Comparison of ENCODE assay signal across 8 mouse cellular contexts in the genomic region with DNA sequence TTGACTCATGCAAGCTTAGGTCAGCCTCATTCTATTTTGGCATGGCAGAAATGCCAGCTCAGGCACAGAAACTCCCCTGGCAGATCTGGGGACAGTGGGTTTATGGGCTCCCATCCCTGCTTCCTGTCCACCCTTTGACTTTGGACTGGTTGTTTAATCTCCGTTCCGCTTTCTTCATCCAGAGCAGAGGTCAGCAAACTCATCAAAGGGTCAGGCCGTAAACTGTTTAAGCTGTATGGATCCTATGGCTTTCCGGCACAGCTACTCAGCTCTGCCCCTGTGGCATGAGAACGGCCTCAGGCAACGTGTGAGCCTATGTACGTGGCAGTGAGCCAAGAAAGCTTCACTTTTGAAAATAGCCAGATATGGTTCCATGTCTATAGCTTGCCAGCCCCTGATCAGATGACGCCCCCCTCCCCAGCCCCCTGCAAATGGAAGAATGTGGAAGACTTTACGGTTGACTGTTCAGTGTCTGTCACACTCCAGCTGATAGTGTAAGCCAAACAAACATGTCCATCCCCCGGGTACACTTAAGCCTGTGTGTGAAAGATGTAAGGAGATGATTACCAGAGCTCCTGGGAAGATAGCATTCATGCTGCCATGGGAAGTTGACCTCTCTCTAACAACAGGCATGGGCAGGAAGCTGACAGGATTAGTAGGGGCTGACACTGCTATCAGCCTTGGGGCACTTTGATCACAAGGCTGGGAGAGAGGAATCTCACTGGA. TPM values are rescaled to one million over a fixed set of nuclear protein-coding genes. Genes with fewer than 3 reads are reported as not detected.
DNase-seq lines count a peak whose midpoint lies in the region; ATAC-seq and TF ChIP-seq lines count a peak whose summit lies in the region.

No protein-coding gene starts in this region.

- peak; percentile 80 for ATAC-seq in heart, postnatal 0 days (ENCODE audit: insufficient read depth, low read depth)
- ATAC-seq in limb, embryonic 15.5 days (ENCODE audit: insufficient number of reproducible peaks, low FRiP score, low TSS enrichment, low read depth) = peak; percentile 66
- peak; percentile 87 for ATAC-seq in neural tube, embryonic 14.5 days (ENCODE audit: low read depth)

- H3K9ac ChIP-seq in heart, postnatal 0 days (replicated peaks; ENCODE audit: low read depth, low read length) = no peak overlapping the region; the same call in 1 of the 2 replicates
- H3K9ac ChIP-seq in limb, embryonic 15.5 days = no peak overlapping the region
- H3K9ac ChIP-seq in neural tube, embryonic 14.5 days (replicated peaks; ENCODE audit: low read depth, low read length) = no peak overlapping the region

- no peaks in the 10 kb centered on the region for H3K27me3 ChIP-seq in heart, postnatal 0 days (ENCODE audit: control insufficient read depth, insufficient read depth, low read length)
- no peaks in the 10 kb centered on the region for H3K27me3 ChIP-seq in limb, embryonic 15.5 days
- H3K27me3 ChIP-seq in neural tube, embryonic 14.5 days (ENCODE audit: control insufficient read depth, insufficient read depth, low read length) = no peaks in the 10 kb centered on the region

- DNase-seq in 3134 (ENCODE audit: extremely low read depth, insufficient read length, low spot score) = peak; percentile 32
- peak; percentile 83 for DNase-seq in heart, postnatal 0 days (ENCODE audit: low spot score)
- DNase-seq in gastrocnemius, postnatal 25 days = no peak
- DNase-seq in layer of hippocampus, adult 18-20 months (ENCODE audit: low spot score in 2 of 2) = no peak
- DNase-seq in left cerebral cortex, adult 11 months (ENCODE audit: low spot score) = no peak

- peak; percentile 97 for TF ChIP-seq EP300 in heart, postnatal 0 days (IDR thresholded peaks at IDR 0.05; ENCODE audit: low read depth)

- peaks cover 18% of the 10 kb centered on the region for H3K36me3 ChIP-seq in heart, postnatal 0 days (replicated peaks; ENCODE audit: control insufficient read depth, insufficient read depth, low read length)
- H3K36me3 ChIP-seq in limb, embryonic 15.5 days = peaks cover 10% of the 10 kb centered on the region
- H3K36me3 ChIP-seq in neural tube, embryonic 14.5 days (ENCODE audit: control insufficient read depth, insufficient read depth, low read length) = no peaks in the 10 kb centered on the region

- peak overlapping the region; percentile 95 for H3K27ac ChIP-seq in brown adipose tissue, adult 24 weeks (replicated peaks; ENCODE audit: low read depth, low read length)
- peak overlapping the region; percentile 97 for H3K27ac ChIP-seq in heart, postnatal 0 days (ENCODE audit: low read depth)
- H3K27ac ChIP-seq in limb, embryonic 15.5 days = peak overlapping the region; percentile 91
- H3K27ac ChIP-seq in neural tube, embryonic 14.5 days (ENCODE audit: low read depth, low read length) = peak overlapping the region; percentile 53; the same call in 1 of the 2 replicates

- no peak overlapping the region for H3K4me2 ChIP-seq in heart, postnatal 0 days (ENCODE audit: low read depth, low read length)
- peak overlapping the region; percentile 5; the same call in 1 of the 2 replicates for H3K4me2 ChIP-seq in limb, embryonic 15.5 days
- no peak overlapping the region for H3K4me2 ChIP-seq in neural tube, embryonic 14.5 days (ENCODE audit: low read depth, low read length)

- no peak for TF ChIP-seq CTCF in heart, postnatal 0 days (IDR thresholded peaks at IDR 0.05; ENCODE audit: low read depth)

- WGBS in heart, postnatal 0 days = 4% methylated on average over 10 of the region's 10 CpGs
- WGBS in limb, embryonic 15.5 days = 8% methylated on average over 10 of the region's 10 CpGs
- WGBS in neural tube, embryonic 14.5 days = 18% methylated on average over 10 of the region's 10 CpGs

- peaks cover 34% of the 10 kb centered on the region for H3K4me1 ChIP-seq in brown adipose tissue, adult 24 weeks (ENCODE audit: control insufficient read depth, insufficient read depth, insufficient read length, low read length)
- peaks cover 63% of the 10 kb centered on the region for H3K4me1 ChIP-seq in heart, postnatal 0 days (ENCODE audit: control insufficient read depth, insufficient read depth)
- H3K4me1 ChIP-seq in limb, embryonic 15.5 days = peaks cover 53% of the 10 kb centered on the region
- H3K4me1 ChIP-seq in neural tube, embryonic 14.5 days (ENCODE audit: control insufficient read depth, insufficient read depth, low read length) = peaks cover 6% of the 10 kb centered on the region; the same call in 1 of the 2 replicates

- H3K9me3 ChIP-seq in heart, postnatal 0 days (replicated peaks; ENCODE audit: control insufficient read depth, low read length) = no peaks in the 10 kb centered on the region
- H3K9me3 ChIP-seq in limb, embryonic 15.5 days = no peaks in the 10 kb centered on the region
- H3K9me3 ChIP-seq in neural tube, embryonic 14.5 days (ENCODE audit: control insufficient read depth, low read length) = no peaks in the 10 kb centered on the region

- no peak overlapping the region for H3K4me3 ChIP-seq in brown adipose tissue, adult 24 weeks (ENCODE audit: insufficient read depth, low read depth, low read length)
- no peak overlapping the region for H3K4me3 ChIP-seq in heart, postnatal 0 days (ENCODE audit: low read depth, low read length)
- H3K4me3 ChIP-seq in limb, embryonic 15.5 days = no peak overlapping the region
- no peak overlapping the region for H3K4me3 ChIP-seq in neural tube, embryonic 14.5 days (ENCODE audit: low read depth, low read length)

RNA-seq across cellular contexts. Expression of gene Igf2r, which starts 21.1 kb away (rescaled TPM):
- polyA plus RNA-seq in brown adipose tissue, adult 24 weeks (2012; ENCODE audit: insufficient read depth, insufficient read length, missing spikeins) = 15.7 and 16.3 TPM in 2 replicates
- 424 and 484 TPM in 2 replicates for total RNA-seq in heart, postnatal 0 days (2014; rRNA removed; ENCODE audit: low replicate concordance)
- 52.2 and 59.9 TPM in 2 replicates for polyA plus RNA-seq in heart, postnatal 0 days (2015; fragmentation: Nextera tagmentation; extraction: Ambion mirVana)
- 45.0 TPM in 2 replicates for polyA plus RNA-seq in limb, embryonic 15.5 days (2015; fragmentation: Nextera tagmentation; extraction: Ambion mirVana)
- polyA plus RNA-seq in neural tube, embryonic 14.5 days (2014; fragmentation: Nextera tagmentation; extraction: Ambion mirVana) = 9.6 and 14.8 TPM in 2 replicates
- 10 to 100 TPM; 44.6 to 45.8 TPM for total RNA-seq in gastrocnemius, postnatal 25 days (2021)
- total RNA-seq in layer of hippocampus, adult 18-20 months (2021) = 10 to 100 TPM; 27.4 to 27.8 TPM

Comparison
In these comparisons a context has a peak if more than half of its experiments do, and no peak if none do; other contexts are left out.
1. DNase-seq: peak in 3134 (single experiment) and heart, postnatal 0 days (single experiment); none in gastrocnemius, postnatal 25 days (single experiment), layer of hippocampus, adult 18-20 months (0 of 2) and left cerebral cortex, adult 11 months (single experiment).
2. Peak in every context shown above with its lines, with median percentiles within 50 percentile points of each other: H3K27ac ChIP-seq and ATAC-seq.